Mouse (Mus musculus): ENCODE measurements around the gene Arpp19.

The Arpp19 gene

GRCm38 (mm10) chr9:75037451-75038356 is at the start of gene Arpp19:
Gene Arpp19 (plus strand): TSS chr9:75037614.
- in situ Hi-C loops (cut with MboI): no loop called here

- in situ Hi-C loops (cut with MboI): loop anchor here (5.0 kb wide), 1 partner anchor 37 kb away; the partner anchor contains the start of gene Fam214a
Measured at GRCm38 (mm10) chr9:74988893-74989460, 48.4 kb upstream of the Arpp19 start.

GRCm38 (mm10) chr9:74989990-74990389 is 47.4 kb upstream of the Arpp19 start:
- in situ Hi-C loops (cut with MboI): loop anchor here (5.0 kb wide), 1 partner anchor 38 kb away; the partner anchor contains the start of gene Fam214a

- in situ Hi-C loops (cut with MboI): no loop called here
Measured at GRCm38 (mm10) chr9:74994611-74995257, 42.7 kb upstream of the Arpp19 start.

- in situ Hi-C loops (cut with MboI): no loop called here
Measured at GRCm38 (mm10) chr9:74996349-74996748, 41.1 kb upstream of the Arpp19 start.

- in situ Hi-C loops (cut with MboI): no loop called here
Measured at GRCm38 (mm10) chr9:74997976-74998375, 39.4 kb upstream of the Arpp19 start.

- in situ Hi-C loops (cut with MboI): loop anchor here (25.0 kb wide), 1 partner anchor 89 kb away; no protein-coding TSS in a partner anchor
Measured at GRCm38 (mm10) chr9:75001006-75001405, 36.4 kb upstream of the Arpp19 start.

- in situ Hi-C loops (cut with MboI): loop anchor here (25.0 kb wide), 1 partner anchor 89 kb away; no protein-coding TSS in a partner anchor
Measured at GRCm38 (mm10) chr9:75001611-75002204, 35.7 kb upstream of the Arpp19 start.

- in situ Hi-C loops (cut with MboI): loop anchor here (25.0 kb wide), 1 partner anchor 90 kb away; no protein-coding TSS in a partner anchor
Measured at GRCm38 (mm10) chr9:75002262-75002661, 35.2 kb upstream of the Arpp19 start.

- in situ Hi-C loops (cut with MboI): loop anchor here (25.0 kb wide), 1 partner anchor 92 kb away; no protein-coding TSS in a partner anchor
Measured at GRCm38 (mm10) chr9:75004203-75004602, 33.2 kb upstream of the Arpp19 start.

GRCm38 (mm10) chr9:75016591-75016990 is 20.8 kb upstream of the Arpp19 start:
- in situ Hi-C loops (cut with MboI): loop anchor here (25.0 kb wide), 1 partner anchor 104 kb away; no protein-coding TSS in a partner anchor

GRCm38 (mm10) chr9:75019181-75019580 is 18.2 kb upstream of the Arpp19 start:
- in situ Hi-C loops (cut with MboI): loop anchor here (25.0 kb wide), 1 partner anchor 107 kb away; no protein-coding TSS in a partner anchor

GRCm38 (mm10) chr9:75019592-75019991 is 17.8 kb upstream of the Arpp19 start:
- in situ Hi-C loops (cut with MboI): loop anchor here (25.0 kb wide), 1 partner anchor 107 kb away; no protein-coding TSS in a partner anchor

GRCm38 (mm10) chr9:75020561-75020960 is 16.9 kb upstream of the Arpp19 start:
- in situ Hi-C loops (cut with MboI): loop anchor here (25.0 kb wide), 1 partner anchor 108 kb away; no protein-coding TSS in a partner anchor

GRCm38 (mm10) chr9:75022546-75022945 is 14.9 kb upstream of the Arpp19 start:
- in situ Hi-C loops (cut with MboI): loop anchor here (25.0 kb wide), 1 partner anchor 110 kb away; no protein-coding TSS in a partner anchor

GRCm38 (mm10) chr9:75023150-75023894 is 14.1 kb upstream of the Arpp19 start:
- in situ Hi-C loops (cut with MboI): loop anchor here (25.0 kb wide), 1 partner anchor 111 kb away; no protein-coding TSS in a partner anchor

GRCm38 (mm10) chr9:75024089-75024488 is 13.3 kb upstream of the Arpp19 start:
- in situ Hi-C loops (cut with MboI): loop anchor here (25.0 kb wide), 1 partner anchor 112 kb away; no protein-coding TSS in a partner anchor

GRCm38 (mm10) chr9:75025689-75026088 is 11.7 kb upstream of the Arpp19 start:
- in situ Hi-C loops (cut with MboI): no loop called here

- in situ Hi-C loops (cut with MboI): no loop called here
Measured at GRCm38 (mm10) chr9:75032408-75032807, 5.0 kb upstream of the Arpp19 start.

- in situ Hi-C loops (cut with MboI): no loop called here
Measured at GRCm38 (mm10) chr9:75033141-75033540, 4.3 kb upstream of the Arpp19 start.

Measured in mature B cell (primary cell).